Mouse (Mus musculus) spleen, adult 2 months (tissue): ENCODE data around the gene Cd70. TPM values are rescaled to one million over a fixed set of nuclear protein-coding genes. Genes with fewer than 3 reads are reported as not detected.
"Not testable (repeated sequence)": the region's sequence is repeated elsewhere in the genome, so short reads cannot be mapped to it uniquely, and the experiment has no call there.

Experiments used
- DNase-seq, 2 experiments: peaks; one replicate each; pipeline versions ENCODE4 v3.0.0 to v3.0.0-alpha.2; 2012 to 2021; ENCODE audit warnings: low spot score in 2 of 2, low read depth in 1 of 2
- H3K27ac ChIP-seq: fragments of 200-500 bp; 2 replicates; pipeline ENCODE4 v1.5.1; 2012; ENCODE audit warnings: low read length, inconsistent platforms; ENCODE audit not compliant: insufficient read depth
- H3K27me3 ChIP-seq: fragments of 200-500 bp; 2 replicates; pipeline ENCODE4 v1.6.1; 2012; ENCODE audit warnings: mild to moderate bottlenecking, moderate library complexity, low read length, inconsistent platforms; ENCODE audit not compliant: control insufficient read depth, insufficient read depth
- H3K36me3 ChIP-seq: fragments of 200-500 bp; 2 replicates; pipeline ENCODE4 v1.6.1; 2012; ENCODE audit warnings: mild to moderate bottlenecking, low read length, inconsistent platforms; ENCODE audit not compliant: control insufficient read depth, insufficient read depth
- H3K4me1 ChIP-seq: fragments of 200-500 bp; 2 replicates; pipeline ENCODE4 v1.6.1; 2011; ENCODE audit warnings: inconsistent platforms; ENCODE audit not compliant: control insufficient read depth, insufficient read depth, insufficient read length
- H3K4me3 ChIP-seq: fragments of 200-500 bp; 2 replicates; pipeline ENCODE4 v1.5.1; 2011; ENCODE audit warnings: mild to moderate bottlenecking, inconsistent platforms; ENCODE audit not compliant: insufficient read depth, insufficient read length; ENCODE audit errors: extremely low read depth
- CTCF ChIP-seq: fragments of 200-500 bp; IDR thresholded peaks from 2 replicates; pipeline ENCODE4 v1.5.1; 2011; ENCODE audit warnings: mild to moderate bottlenecking, inconsistent platforms; ENCODE audit not compliant: insufficient read depth, insufficient read length, insufficient replicate concordance; ENCODE audit errors: extremely low read depth
- POLR2A ChIP-seq: fragments of 200-500 bp; IDR thresholded peaks from 2 replicates; pipeline ENCODE4 v1.6.1; 2011; ENCODE audit warnings: low read depth, low read length, inconsistent platforms
- WGBS: fragments of 180-500 bp; shearing (Covaris S2); methylation state at CpG from one replicate; pipeline ENCODE4 v1.1.7; 2018; 5-methylcytosine and 5-hydroxymethylcytosine counted together
- polyA plus RNA-seq: library from polyadenylated mRNA; depleted of rRNA; stranded (reverse); fragments of >200 nt; gene quantifications from 2 replicates; pipeline ENCODE4 v1.2.3, GENCODE M21; 2012

The Cd70 gene
- polyA plus RNA-seq, 1 experiment, result 0.36 TPM

DNA sequence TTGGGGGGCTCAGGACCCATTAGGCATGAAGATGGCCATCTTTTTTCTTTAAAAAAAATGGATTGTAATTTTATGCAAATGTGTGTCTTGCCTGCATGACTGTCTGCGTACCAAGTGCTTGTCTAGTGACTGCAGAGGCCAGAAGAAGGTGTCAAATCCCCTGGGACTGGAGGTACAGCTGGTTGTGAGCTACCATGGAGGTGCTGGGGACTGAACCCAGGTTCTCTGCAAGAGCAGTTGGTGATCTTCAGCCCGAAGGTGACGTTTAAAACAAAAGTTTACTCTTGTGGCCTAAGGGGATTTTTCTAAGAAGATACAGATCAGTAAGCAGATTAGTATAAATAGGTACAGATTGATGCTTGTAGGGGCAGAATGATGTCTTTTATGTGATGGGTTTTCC, 13.9 kb downstream of the Cd70 start:
- TF ChIP-seq CTCF, result no peak
- no peak for TF ChIP-seq POLR2A
- DNase-seq, result no peak
- no peaks in the 10 kb centered on the region for H3K4me1 ChIP-seq
- no peaks in the 10 kb centered on the region for H3K36me3 ChIP-seq
- H3K27ac ChIP-seq, result no peak overlapping the region
- 78% methylated on average over 3 of the region's 3 CpGs for WGBS
- H3K4me3 ChIP-seq, result no peak overlapping the region
- no peaks in the 10 kb centered on the region for H3K27me3 ChIP-seq

DNA sequence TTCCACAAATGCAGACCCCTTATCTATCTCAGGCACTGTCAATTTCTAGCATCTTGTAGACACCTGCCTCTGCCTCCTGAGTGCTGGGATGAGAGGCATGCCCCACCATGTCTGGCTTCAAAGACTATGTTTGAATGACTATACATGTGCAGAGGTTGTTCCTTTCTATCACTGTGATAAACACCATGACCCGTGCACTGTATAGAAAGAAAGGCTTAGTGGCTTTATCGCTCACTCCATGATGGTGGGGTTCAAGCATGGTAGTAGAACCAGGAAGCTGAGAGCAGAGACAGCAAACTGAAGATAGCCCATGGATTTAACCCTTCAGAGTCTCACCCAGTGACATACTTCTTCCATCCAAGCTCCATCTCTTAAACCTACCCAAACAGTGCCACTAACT, 14.9 kb downstream of the Cd70 start:
- no peaks in the 10 kb centered on the region for H3K27me3 ChIP-seq
- TF ChIP-seq CTCF, result no peak
- TF ChIP-seq POLR2A, result no peak
- no peaks in the 10 kb centered on the region for H3K36me3 ChIP-seq
- H3K4me3 ChIP-seq, result no peak overlapping the region
- no peak for DNase-seq
- no peak overlapping the region for H3K27ac ChIP-seq
- no peaks in the 10 kb centered on the region for H3K4me1 ChIP-seq
- WGBS, result 71% methylated on average over 2 of the region's 2 CpGs

DNA sequence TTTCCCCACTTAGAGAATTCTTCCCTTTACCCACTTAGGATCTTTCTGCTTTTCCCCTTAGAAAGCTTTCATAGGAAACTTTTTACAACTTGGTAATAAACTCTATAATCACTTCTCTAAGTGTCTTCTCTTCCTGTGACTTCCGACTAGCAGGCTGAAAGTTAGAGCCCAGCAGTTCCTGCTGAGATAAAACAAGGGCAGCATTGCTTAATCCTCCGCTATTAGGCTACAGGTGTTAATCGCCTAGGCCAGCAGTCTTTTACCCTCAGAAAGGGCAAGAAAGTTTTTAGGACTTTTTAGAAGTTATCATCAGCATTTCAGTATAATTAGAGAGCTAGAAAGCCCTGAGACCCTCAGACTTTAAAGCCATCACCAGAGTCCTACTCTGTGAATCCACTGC, 15.6 kb downstream of the Cd70 start:
- not testable (repeated sequence) for H3K4me3 ChIP-seq, DNase-seq, H3K27ac ChIP-seq, H3K36me3 ChIP-seq, H3K4me1 ChIP-seq, H3K27me3 ChIP-seq
- WGBS, result 59% methylated on average over 3 of the region's 3 CpGs

DNA sequence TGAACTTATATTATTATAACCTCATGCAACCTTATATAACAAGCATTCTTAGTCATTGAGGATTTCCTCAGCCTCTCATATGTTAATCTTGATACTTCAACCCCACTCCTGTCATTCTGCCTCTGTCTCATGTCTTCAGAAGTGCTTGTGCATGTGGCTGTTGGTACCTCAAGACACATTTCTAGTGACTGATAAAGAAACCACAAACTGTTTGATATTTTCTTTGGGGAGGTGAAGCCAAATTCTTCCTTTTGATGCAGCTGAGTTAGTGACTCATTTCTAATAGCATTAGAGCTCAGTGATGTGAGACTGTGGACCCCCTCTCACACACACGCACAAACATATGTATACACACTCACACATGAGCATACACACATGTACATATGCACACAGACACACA, 17.8 kb downstream of the Cd70 start:
- H3K36me3 ChIP-seq, result no peaks in the 10 kb centered on the region
- WGBS, result 74% methylated on average over 1 of the region's 1 CpGs
- H3K27me3 ChIP-seq, result no peaks in the 10 kb centered on the region
- no peak overlapping the region for H3K27ac ChIP-seq
- H3K4me1 ChIP-seq, result no peaks in the 10 kb centered on the region
- no peak for TF ChIP-seq CTCF
- no peak for TF ChIP-seq POLR2A
- DNase-seq, result no peak
- no peak overlapping the region for H3K4me3 ChIP-seq

DNA sequence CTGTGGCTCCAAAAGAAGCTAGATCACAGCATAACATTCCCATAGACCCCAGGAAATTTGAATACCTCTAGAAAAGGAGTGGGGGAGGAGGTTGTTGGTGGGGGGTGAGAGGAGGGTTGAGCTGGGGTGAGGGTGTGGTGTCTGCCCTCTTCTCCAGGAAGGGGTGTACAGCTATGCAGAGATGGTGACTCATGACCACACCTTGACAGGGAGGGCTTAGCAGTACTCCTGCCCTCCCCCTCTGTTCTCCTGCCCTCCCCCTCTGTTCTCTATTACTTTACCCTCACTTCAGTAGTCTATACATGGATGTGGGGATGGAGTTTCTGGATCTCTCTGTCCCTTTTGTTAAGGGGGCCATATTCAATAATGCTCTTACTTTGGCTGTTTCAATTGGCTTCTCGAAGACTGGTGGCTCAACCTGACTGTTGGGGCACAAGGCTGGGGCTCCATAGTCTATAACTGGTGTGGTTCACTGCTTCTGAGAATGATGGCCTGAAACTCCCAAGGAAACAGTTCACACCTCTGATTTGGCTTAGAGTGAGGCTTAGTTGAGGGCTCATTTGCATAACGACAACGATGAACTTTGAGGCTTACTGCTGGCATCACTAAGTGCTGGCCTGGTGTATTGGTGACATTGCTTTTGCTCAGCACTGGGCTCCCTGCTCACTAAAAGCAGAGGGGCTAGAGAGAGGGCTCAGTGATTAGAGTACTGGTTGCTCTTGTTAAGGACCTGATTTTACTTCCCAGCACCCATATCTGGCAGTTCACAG, 23.5 kb downstream of the Cd70 start:
- Histone ChIP-seq H3K36me3 (no peaks in the 10 kb centered on the region), H3K27ac (no peak overlapping the region), H3K27me3 (no peaks in the 10 kb centered on the region), H3K4me3 (no peak overlapping the region), H3K4me1 (no peaks in the 10 kb centered on the region)
- DNase-seq, result no peak
- WGBS, result 68% methylated on average over 3 of the region's 3 CpGs
- TF ChIP-seq CTCF, result no peak
- TF ChIP-seq POLR2A, result no peak

DNA sequence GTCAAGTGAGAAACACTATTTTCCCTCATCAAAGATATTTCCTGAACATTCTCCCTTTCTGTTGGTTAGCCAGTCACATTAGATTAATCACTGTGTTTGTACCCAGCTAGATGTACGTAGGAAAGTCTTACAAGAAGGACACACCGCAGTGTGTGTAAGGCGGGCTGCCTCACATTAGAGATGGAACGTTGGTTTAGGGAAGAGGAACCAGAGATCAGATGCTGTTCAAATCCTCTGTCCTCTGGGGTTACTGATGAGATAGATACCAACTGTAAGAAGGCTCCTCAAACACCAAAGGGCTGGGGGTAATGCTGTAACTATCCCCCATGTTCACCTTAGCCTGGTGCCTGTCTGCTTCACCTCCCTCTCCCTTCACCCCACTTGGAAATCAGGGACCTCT, 24.8 kb downstream of the Cd70 start:
- H3K27me3 ChIP-seq, result no peaks in the 10 kb centered on the region
- DNase-seq, result no peak
- no peak overlapping the region for H3K4me3 ChIP-seq
- H3K27ac ChIP-seq, result no peak overlapping the region
- H3K36me3 ChIP-seq, result no peaks in the 10 kb centered on the region
- no peaks in the 10 kb centered on the region for H3K4me1 ChIP-seq
- 68% methylated on average over 4 of the region's 4 CpGs for WGBS
- TF ChIP-seq CTCF (no peak), POLR2A (no peak)

DNA sequence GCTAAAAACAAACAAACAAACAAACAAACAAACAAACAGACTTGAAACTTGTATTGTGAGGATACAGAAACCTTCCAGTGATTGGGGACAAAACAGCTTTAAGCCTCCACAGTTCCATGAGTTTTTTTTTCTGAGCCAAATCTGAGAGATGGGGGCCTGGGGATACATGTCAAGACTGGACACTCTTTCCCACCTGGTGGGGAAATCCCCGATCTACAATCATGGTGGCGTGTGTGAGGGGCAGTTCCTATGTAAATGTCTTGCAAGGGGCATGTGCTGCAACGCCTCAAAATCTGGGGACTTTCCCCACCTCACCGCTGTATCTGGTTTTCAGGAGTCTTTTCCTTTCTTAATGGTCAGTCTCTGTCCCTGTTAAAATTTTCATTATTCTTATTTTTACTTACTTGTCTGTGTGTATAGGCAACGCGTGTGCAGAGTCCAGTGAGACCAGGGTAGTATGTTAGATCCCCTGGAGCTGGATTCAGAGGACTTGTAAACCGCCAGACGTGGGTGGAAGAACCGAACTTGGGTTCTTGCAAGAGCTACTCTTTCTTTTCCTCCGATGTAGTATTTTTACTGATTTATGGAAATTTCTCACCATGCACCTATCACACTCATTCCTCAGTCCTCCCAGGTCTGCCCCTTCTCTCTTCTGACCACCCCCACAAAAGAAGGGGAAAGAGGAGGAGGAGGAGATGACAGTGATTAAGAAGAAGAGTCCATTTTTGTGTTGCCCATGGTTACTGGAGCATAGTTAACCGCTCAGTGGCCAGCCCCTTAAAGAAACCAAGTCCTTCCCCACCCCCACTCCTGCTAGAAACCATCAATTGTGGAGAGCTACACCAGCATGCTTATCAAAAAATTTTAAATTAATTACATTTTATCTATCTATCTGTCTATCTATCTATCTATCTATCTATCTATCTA, 26.1 kb downstream of the Cd70 start:
- H3K27ac ChIP-seq, result no peak overlapping the region
- no peak overlapping the region for H3K4me3 ChIP-seq
- H3K27me3 ChIP-seq, result no peaks in the 10 kb centered on the region
- TF ChIP-seq CTCF, result no peak
- no peak for TF ChIP-seq POLR2A
- H3K4me1 ChIP-seq, result no peaks in the 10 kb centered on the region; the same call in 1 of the 2 replicates
- no peak for DNase-seq
- no peaks in the 10 kb centered on the region for H3K36me3 ChIP-seq
- 83% methylated on average over 11 of the region's 11 CpGs for whole genome bisulfite sequencing
